Mouse (Mus musculus) liver, adult 2 months (tissue): Measurements from ENCODE around the gene Nrd1. TPM values are rescaled to one million over a fixed set of nuclear protein-coding genes. Genes with fewer than 3 reads are reported as not detected.

ENCODE experiments used
- DNase-seq: peaks from one replicate; pipeline ENCODE4 v3.0.0-alpha.2; 2011; ENCODE audit warnings: low read depth, low spot score; ENCODE audit errors: extremely low read depth
- H3K27ac ChIP-seq: fragments of 200-500 bp; replicated peaks from 2 replicates; pipeline ENCODE4 v1.5.1; 2012; ENCODE audit warnings: low read depth, mild to moderate bottlenecking, control low read depth, inconsistent platforms, low read length; ENCODE audit not compliant: insufficient read depth
- H3K27me3 ChIP-seq: fragments of 200-500 bp; 2 replicates; pipeline ENCODE4 v1.6.1; 2012; ENCODE audit warnings: mild to moderate bottlenecking, moderate library complexity, low read length, inconsistent platforms; ENCODE audit not compliant: control insufficient read depth, insufficient read depth
- H3K36me3 ChIP-seq: fragments of 200-500 bp; 2 replicates; pipeline ENCODE4 v1.6.1; 2012; ENCODE audit warnings: low read length, inconsistent platforms; ENCODE audit not compliant: control insufficient read depth, insufficient read depth
- H3K4me1 ChIP-seq: fragments of 200-500 bp; 2 replicates; pipeline ENCODE4 v1.6.1; 2011; ENCODE audit warnings: low read length; ENCODE audit not compliant: control insufficient read depth, insufficient read depth
- H3K4me3 ChIP-seq: fragments of 200-500 bp; 2 replicates; pipeline ENCODE4 v1.5.1; 2011; ENCODE audit warnings: low read depth, mild to moderate bottlenecking, control low read depth, low read length, moderate library complexity; ENCODE audit not compliant: insufficient read depth
- H3K79me2 ChIP-seq: fragments of 200-500 bp; 2 replicates; pipeline ENCODE4 v1.6.1; 2012; ENCODE audit warnings: inconsistent platforms, mild to moderate bottlenecking, low read length, moderate library complexity; ENCODE audit not compliant: control insufficient read depth, insufficient read depth
- H3K9ac ChIP-seq: fragments of 200-500 bp; 2 replicates; pipeline ENCODE4 v1.6.1; 2012; ENCODE audit warnings: low read depth, mild to moderate bottlenecking, control low read depth, inconsistent platforms, low read length
- CTCF ChIP-seq: fragments of 200-500 bp; IDR thresholded peaks from 2 replicates; pipeline ENCODE4 v1.5.1; 2011; ENCODE audit warnings: low read depth, low read length, control low read depth
- POLR2A ChIP-seq: fragments of 200-500 bp; IDR thresholded peaks from 2 replicates; pipeline ENCODE4 v1.6.1; 2011; ENCODE audit warnings: low read length, control low read depth; ENCODE audit not compliant: insufficient read depth; ENCODE audit errors: extremely low read depth
- WGBS: fragments of 180-500 bp; shearing (Covaris S2); methylation state at CpG from one replicate; pipeline ENCODE4 v1.1.7; 2018; 5-methylcytosine and 5-hydroxymethylcytosine counted together
- polyA plus RNA-seq: library from polyadenylated mRNA; depleted of rRNA; stranded (reverse); fragments of >200 nt; gene quantifications from 2 replicates; pipeline ENCODE4 v1.2.3, GENCODE M21; 2012
- total RNA-seq: library from RNA; depleted of rRNA; stranded (reverse); fragments of >200 nt; gene quantifications from 2 replicates; pipeline ENCODE4 v1.2.3, GENCODE M21; 2014

Gene Nrd1
- total and polyA plus RNA-seq, 2 experiments = 14.5 to 61.5 TPM

GRCm38 (mm10) chr4:109029857-109030256 is 29.4 kb downstream of the Nrd1 start:
- Histone ChIP-seq H3K27me3 (no peaks in the 10 kb centered on the region), H3K4me1 (peaks cover 1% of the 10 kb centered on the region; the same call in 1 of the 2 replicates), H3K79me2 (no peaks in the 10 kb centered on the region), H3K27ac (no peak overlapping the region), H3K36me3 (peaks cover 47% of the 10 kb centered on the region), H3K4me3 (no peak overlapping the region), H3K9ac (no peak overlapping the region)
- no peak for DNase-seq
- 85% methylated on average over 2 of the region's 2 CpGs for WGBS
- TF ChIP-seq CTCF (no peak), POLR2A (no peak)

GRCm38 (mm10) chr4:109030266-109030665 is 29.8 kb downstream of the Nrd1 start:
- H3K36me3 ChIP-seq = peaks cover 43% of the 10 kb centered on the region

GRCm38 (mm10) chr4:109036327-109036726 is 35.9 kb downstream of the Nrd1 start:
- Histone ChIP-seq H3K79me2 (no peaks in the 10 kb centered on the region), H3K36me3 (peaks cover 45% of the 10 kb centered on the region), H3K27me3 (no peaks in the 10 kb centered on the region), H3K4me3 (no peak overlapping the region), H3K4me1 (no peaks in the 10 kb centered on the region), H3K9ac (no peak overlapping the region), H3K27ac (no peak overlapping the region)
- peak; percentile 38 for DNase-seq
- TF ChIP-seq POLR2A = no peak
- peak; percentile 76 for TF ChIP-seq CTCF

More at GRCm38 (mm10) chr4:109030266-109030665, 29.8 kb downstream of the Nrd1 start:
- Histone ChIP-seq H3K27me3 (no peaks in the 10 kb centered on the region), H3K79me2 (no peaks in the 10 kb centered on the region), H3K4me1 (no peaks in the 10 kb centered on the region), H3K9ac (no peak overlapping the region), H3K27ac (no peak overlapping the region), H3K4me3 (no peak overlapping the region)
- 94% methylated on average over 2 of the region's 2 CpGs for WGBS
- no peak for TF ChIP-seq CTCF
- no peak for TF ChIP-seq POLR2A
- no peak for DNase-seq

- no peaks in the 10 kb centered on the region for H3K79me2 ChIP-seq
- no peak overlapping the region for H3K4me3 ChIP-seq
- H3K27me3 ChIP-seq = no peaks in the 10 kb centered on the region
- H3K4me1 ChIP-seq = no peaks in the 10 kb centered on the region
- H3K36me3 ChIP-seq = peaks cover 70% of the 10 kb centered on the region
- 86% methylated on average over 4 of the region's 4 CpGs for WGBS
- H3K9ac ChIP-seq = no peak overlapping the region
- no peak overlapping the region for H3K27ac ChIP-seq
- no peak for TF ChIP-seq POLR2A
- no peak for TF ChIP-seq CTCF
- no peak for DNase-seq
Observed at GRCm38 (mm10) chr4:109042739-109043138, 42.3 kb downstream of the Nrd1 start.

- no peak for DNase-seq
- no peak overlapping the region for H3K27ac ChIP-seq
- TF ChIP-seq CTCF = no peak
- peaks cover 73% of the 10 kb centered on the region for H3K36me3 ChIP-seq
- WGBS = 88% methylated on average over 5 of the region's 5 CpGs
- no peak overlapping the region for H3K9ac ChIP-seq
- H3K4me1 ChIP-seq = no peaks in the 10 kb centered on the region
- H3K79me2 ChIP-seq = no peaks in the 10 kb centered on the region
- H3K4me3 ChIP-seq = no peak overlapping the region
- H3K27me3 ChIP-seq = no peaks in the 10 kb centered on the region
Observed at GRCm38 (mm10) chr4:109043294-109043693, 42.8 kb downstream of the Nrd1 start.

- no peaks in the 10 kb centered on the region for H3K27me3 ChIP-seq
- no peak for DNase-seq
- H3K79me2 ChIP-seq = no peaks in the 10 kb centered on the region
- H3K27ac ChIP-seq = no peak overlapping the region
- TF ChIP-seq POLR2A (no peak), CTCF (no peak)
- H3K4me1 ChIP-seq = no peaks in the 10 kb centered on the region
- H3K36me3 ChIP-seq = peaks cover 70% of the 10 kb centered on the region
- no peak overlapping the region for H3K9ac ChIP-seq
- WGBS = 76% methylated on average over 5 of the region's 5 CpGs
- H3K4me3 ChIP-seq = no peak overlapping the region
Observed at GRCm38 (mm10) chr4:109043756-109044155, 43.3 kb downstream of the Nrd1 start.
